Mouse (Mus musculus): ENCODE measurements at regions not wholly inside any gene's neighbourhood (a gene's known extent, or its start where the extent isn't known, plus 50 kb on each side); places are given as distances from the start of the nearest gene placed in this dataset.

GRCm38 (mm10) chr5:91725380-91726117 lies 208.1 kb downstream of the Parm1 start:
- no peak for TF ChIP-seq POLR2A (IDR thresholded peaks at IDR 0.05; ENCODE audit: control insufficient read depth, extremely low read depth, insufficient read depth, low read length, poor library complexity)
- no peak for TF ChIP-seq CTCF (IDR thresholded peaks at IDR 0.05; ENCODE audit: borderline replicate concordance, control insufficient read depth, extremely low read depth, insufficient read depth, low read length, poor library complexity)

Measured in thymus, adult 2 months (tissue).